Mouse (Mus musculus) gastrocnemius, postnatal 14 days (tissue): ENCODE measurements at regions not wholly inside any gene's neighbourhood (a gene's known extent, or its start where the extent isn't known, plus 50 kb on each side); places are given as distances from the start of the nearest gene placed in this dataset.

Experiments
- DNase-seq: peaks from one replicate; pipeline ENCODE4 v3.0.0; 2021; ENCODE audit warnings: mixed read lengths
- intact Hi-C: fragments of 180-260 bp; cut with DNase I; formaldehyde crosslinking; loops from one replicate; pipeline ENCODE4 v1.15.1; 2025; ENCODE audit warnings: low total_unique reads

- no peak for DNase-seq
- intact Hi-C loops, result no loop called here
These were observed 329.2 kb upstream of the Gm10131 start for GRCm38 (mm10) chr8:34440771-34441170.

DNA sequence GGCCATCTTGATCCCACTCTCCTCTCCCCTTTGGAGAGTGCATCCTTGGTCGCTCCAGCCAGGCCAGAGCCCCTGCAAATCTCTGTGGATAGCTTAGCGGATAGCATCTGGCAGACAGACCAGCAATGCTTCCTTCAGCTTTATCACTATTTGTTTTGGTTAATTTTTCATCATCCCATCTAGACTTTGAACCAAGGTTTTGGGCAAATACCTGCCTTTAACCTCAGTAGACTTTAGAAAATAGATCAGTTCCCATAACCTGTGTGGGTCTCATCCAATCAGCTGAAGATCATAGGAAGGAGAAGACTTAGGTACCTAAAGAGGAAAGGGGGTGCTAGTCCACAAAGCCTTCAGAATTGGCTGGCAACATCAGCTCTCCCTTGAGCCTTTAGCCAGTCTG, 327.2 kb upstream of the Gm10131 start:
- DNase-seq, result no peak
- intact Hi-C loops, result no loop called here

DNA sequence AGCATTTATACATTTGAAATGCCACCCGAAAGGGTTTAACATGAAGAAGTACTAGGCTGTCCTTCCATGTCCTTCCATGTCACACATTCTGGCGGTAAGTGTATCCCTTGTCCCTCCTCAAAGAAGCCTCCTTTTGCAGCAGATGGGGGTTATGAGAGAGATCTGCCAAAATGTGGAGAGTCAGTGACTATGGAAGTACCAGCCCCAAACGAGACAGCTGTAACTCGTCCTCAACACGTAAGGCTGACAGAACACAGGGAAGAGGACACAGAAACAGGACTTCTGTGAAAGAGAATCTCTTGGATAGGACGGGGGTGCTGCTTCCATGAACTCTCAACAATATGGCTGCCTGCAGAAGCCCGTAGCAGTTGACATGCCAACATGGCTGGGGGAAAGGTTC, 320.4 kb upstream of the Gm10131 start:
- no peak for DNase-seq
- intact Hi-C loops, result no loop called here

GRCm38 (mm10) chr8:34429231-34429630, 317.7 kb upstream of the Gm10131 start:
- intact Hi-C loops, result no loop called here
- DNase-seq, result no peak

DNA sequence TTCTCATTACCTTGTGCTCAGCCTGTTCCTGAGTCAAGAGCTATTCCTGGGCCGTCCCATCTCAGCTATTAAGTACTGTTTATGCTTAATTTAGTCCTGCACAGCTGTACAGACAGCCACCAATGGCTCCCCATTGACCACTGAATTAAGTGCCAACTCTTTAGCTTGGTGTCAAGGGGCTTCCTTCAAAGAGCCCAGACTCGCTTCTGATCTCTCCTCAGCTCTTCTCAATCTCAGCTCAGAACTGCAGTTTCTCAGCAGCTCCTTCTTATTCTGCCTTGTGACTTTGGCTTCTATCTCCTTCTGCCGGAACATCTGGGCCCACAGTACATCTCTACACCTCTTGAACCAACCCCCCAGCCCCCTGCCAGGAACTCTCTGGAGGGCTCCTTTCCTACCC, 290.0 kb upstream of the Gm10131 start:
- DNase-seq, result no peak
- intact Hi-C loops, result no loop called here

- no peak for DNase-seq
These were observed 287.6 kb upstream of the Gm10131 start for GRCm38 (mm10) chr8:34398914-34399813.

GRCm38 (mm10) chr8:34397583-34398411, 286.3 kb upstream of the Gm10131 start:
- intact Hi-C loops, result no loop called here
- no peak for DNase-seq

More at GRCm38 (mm10) chr8:34398914-34399813, 287.6 kb upstream of the Gm10131 start:
- intact Hi-C loops, result no loop called here

DNA sequence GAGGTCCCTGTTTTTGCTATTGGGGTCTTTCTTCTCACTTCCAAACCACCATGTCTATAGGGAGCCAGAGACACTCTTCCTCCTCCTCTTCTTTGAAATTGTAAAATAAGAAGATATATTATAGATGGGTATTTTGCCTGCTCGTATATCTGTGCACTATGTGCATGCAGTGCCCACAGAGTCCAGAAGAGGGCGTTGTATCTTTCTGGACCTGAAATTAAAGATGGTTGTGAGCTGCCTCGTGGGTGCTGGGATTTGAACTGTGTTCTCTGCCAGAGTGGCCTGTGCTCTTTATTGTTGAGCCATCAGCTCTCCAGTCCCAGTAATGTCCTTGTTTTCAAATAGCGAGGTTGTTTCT, 285.7 kb upstream of the Gm10131 start:
- intact Hi-C loops, result no loop called here
- DNase-seq, result no peak

GRCm38 (mm10) chr8:34392981-34393828, 281.7 kb upstream of the Gm10131 start:
- intact Hi-C loops, result no loop called here
- DNase-seq, result peak; percentile 19

- intact Hi-C loops, result no loop called here
- DNase-seq, result no peak
These were observed 280.9 kb upstream of the Gm10131 start for GRCm38 (mm10) chr8:34392208-34392980.

- intact Hi-C loops, result no loop called here
- no peak for DNase-seq
These were observed 274.4 kb upstream of the Gm10131 start for GRCm38 (mm10) chr8:34385806-34386439.

- intact Hi-C loops, result no loop called here
- DNase-seq, result no peak
These were observed 269.1 kb upstream of the Gm10131 start for GRCm38 (mm10) chr8:34380615-34381014.

DNA sequence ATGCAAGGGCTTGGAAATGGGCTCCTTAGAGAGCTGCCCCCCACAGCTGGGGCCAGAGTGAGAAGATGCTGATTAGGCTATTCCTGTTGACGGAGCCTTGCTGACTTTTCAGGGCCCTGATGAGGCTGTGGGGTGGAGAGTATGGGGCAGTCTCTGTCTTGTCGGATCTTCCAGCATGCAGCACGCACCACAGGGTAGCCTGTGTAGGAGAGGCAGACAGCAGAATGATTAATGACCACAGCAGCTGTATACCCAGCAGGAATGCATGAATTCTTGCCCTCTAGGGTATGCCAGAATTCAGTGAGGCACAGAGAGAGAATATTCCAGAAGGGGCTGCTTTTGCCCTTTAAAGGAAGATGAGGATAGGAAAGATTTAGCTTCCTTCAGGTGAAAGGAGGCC, 265.6 kb upstream of the Gm10131 start:
- DNase-seq, result no peak
- intact Hi-C loops, result no loop called here

- intact Hi-C loops, result no loop called here
- DNase-seq, result no peak
These were observed 262.7 kb upstream of the Gm10131 start for GRCm38 (mm10) chr8:34374242-34374641.

- intact Hi-C loops, result no loop called here
- peak; percentile 16 for DNase-seq
These were observed 261.1 kb upstream of the Gm10131 start for GRCm38 (mm10) chr8:34372666-34372980.

- intact Hi-C loops, result no loop called here
- no peak for DNase-seq
These were observed 260.6 kb upstream of the Gm10131 start for GRCm38 (mm10) chr8:34371973-34372665.

DNA sequence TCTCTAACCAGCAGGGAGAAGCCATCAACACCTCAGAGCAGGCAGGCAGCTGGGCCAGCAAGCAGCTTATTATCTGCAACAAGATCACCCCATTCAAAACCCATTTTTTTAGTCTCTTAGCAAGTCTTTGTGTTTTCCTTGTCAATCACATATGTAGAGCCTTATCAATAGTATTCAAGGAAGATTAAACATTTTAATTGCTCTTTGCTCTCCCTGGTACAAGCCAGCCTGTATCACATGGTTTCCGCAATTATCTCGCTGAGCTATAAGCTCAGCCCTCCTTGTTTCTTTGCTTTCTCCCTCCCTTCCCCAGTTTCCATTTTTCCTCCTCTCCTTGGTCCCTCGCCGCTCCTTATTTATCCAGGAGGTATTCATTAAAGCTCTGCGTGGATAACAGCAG, 259.9 kb upstream of the Gm10131 start:
- intact Hi-C loops, result no loop called here
- DNase-seq, result no peak

DNA sequence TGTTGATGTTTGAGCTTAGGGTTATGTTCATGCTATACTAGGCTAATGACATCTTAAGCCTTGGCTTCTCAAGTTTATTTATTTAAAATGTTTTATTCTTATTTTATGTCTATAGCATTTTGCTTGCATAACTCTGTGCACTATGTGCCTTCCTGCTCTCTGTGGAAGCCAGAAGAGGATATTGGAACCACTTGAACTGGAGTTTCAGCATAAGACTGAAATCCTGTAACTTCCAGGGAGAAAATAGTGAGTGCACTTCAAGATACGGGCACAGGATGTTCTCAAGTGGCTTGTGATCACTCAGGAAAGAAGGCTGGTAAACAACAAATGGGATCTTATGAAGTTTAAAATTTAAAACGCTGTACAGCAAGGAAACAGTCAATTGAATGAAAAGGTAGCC, 257.0 kb upstream of the Gm10131 start:
- intact Hi-C loops, result no loop called here
- no peak for DNase-seq
